Mouse (Mus musculus): ENCODE measurements at regions not wholly inside any gene's neighbourhood (a gene's known extent, or its start where the extent isn't known, plus 50 kb on each side); places are given as distances from the start of the nearest gene placed in this dataset.

DNA sequence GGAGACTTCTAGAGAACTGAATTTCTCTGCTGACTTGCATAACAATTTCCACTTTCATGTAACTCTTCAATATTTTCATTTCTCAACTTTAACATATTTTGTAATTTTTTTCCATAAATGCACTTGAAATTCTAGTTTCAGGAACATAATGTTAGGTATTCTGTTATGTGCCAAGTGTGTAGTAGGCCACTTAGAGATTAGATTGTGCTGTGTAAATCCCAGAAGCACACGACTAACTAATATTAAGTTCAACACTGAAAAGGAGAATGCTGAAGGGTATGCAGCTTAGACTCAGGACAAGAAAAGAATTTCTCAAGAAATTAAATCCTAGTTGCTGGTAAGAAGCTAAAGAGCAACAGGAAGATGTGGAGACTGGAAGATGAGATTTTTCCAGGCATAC is 455.8 kb upstream of the Negr1 start:
- no peak for TF ChIP-seq KAT2A (IDR thresholded peaks at IDR 0.05; ENCODE audit: insufficient replicate concordance, low read length)
- TF ChIP-seq CHD2 (IDR thresholded peaks at IDR 0.05; ENCODE audit: low read length) = no peak
- TF ChIP-seq USF1 (IDR thresholded peaks at IDR 0.05; ENCODE audit: low read depth, low read length) = no peak
- no peak for TF ChIP-seq CTCF (conservative IDR thresholded peaks at IDR 0.05 in 1 of 2, IDR thresholded peaks at IDR 0.05 in 1 of 2; ENCODE audit: low read depth in 2 of 2, low read length in 2 of 2)
- TF ChIP-seq POLR2A (IDR thresholded peaks at IDR 0.05; ENCODE audit: low read depth, low read length) = no peak
- no peak for TF ChIP-seq HCFC1 (IDR thresholded peaks at IDR 0.05; ENCODE audit: low read depth, low read length)
- no peak for TF ChIP-seq ZNF384 (IDR thresholded peaks at IDR 0.05; ENCODE audit: low read depth, low read length)
- no peak for TF ChIP-seq ELF1 (IDR thresholded peaks at IDR 0.05; ENCODE audit: low read depth, low read length)
- no peak for TF ChIP-seq EP300 (IDR thresholded peaks at IDR 0.05; ENCODE audit: low read length)
- TF ChIP-seq ZC3H11A (IDR thresholded peaks at IDR 0.05; ENCODE audit: low read depth, low read length) = no peak
- TF ChIP-seq MAFK (IDR thresholded peaks at IDR 0.05; ENCODE audit: insufficient replicate concordance, low read length) = no peak
- no peak for TF ChIP-seq TCF12 (IDR thresholded peaks at IDR 0.05; ENCODE audit: low read depth, low read length)
- no peak for TF ChIP-seq GABPA (IDR thresholded peaks at IDR 0.05; ENCODE audit: insufficient replicate concordance, low read depth, low read length)
- no peak for TF ChIP-seq TBP (conservative IDR thresholded peaks at IDR 0.05; ENCODE audit: low read depth, low read length)

Measured in CH12.LX (cell line).